Mouse (Mus musculus) ES-E14 (cell line): ENCODE results near the gene Hif1an.

ENCODE experiments used
- CHD2 ChIP-seq: IDR thresholded peaks from 2 replicates; pipeline ENCODE4 v1.6.1; 2014; ENCODE audit warnings: mild to moderate bottlenecking, low read depth, low read length, inconsistent platforms
- HCFC1 ChIP-seq: IDR thresholded peaks from 2 replicates; pipeline ENCODE4 v1.6.1; 2012; ENCODE audit warnings: low read length, inconsistent platforms, borderline replicate concordance; ENCODE audit not compliant: insufficient read depth
- MAFK ChIP-seq: IDR thresholded peaks from 2 replicates; pipeline ENCODE4 v1.6.1; 2014; ENCODE audit warnings: mild to moderate bottlenecking, low read depth, low read length, inconsistent platforms; ENCODE audit not compliant: insufficient read depth
- ZC3H11A ChIP-seq: IDR thresholded peaks from 2 replicates; pipeline ENCODE4 v1.6.1; 2012; ENCODE audit warnings: low read depth, mild to moderate bottlenecking, inconsistent platforms, low read length, borderline replicate concordance
- ZNF384 ChIP-seq: IDR thresholded peaks from 2 replicates; pipeline ENCODE4 v1.6.1; 2012; ENCODE audit warnings: low read depth, low read length, inconsistent platforms

DNA sequence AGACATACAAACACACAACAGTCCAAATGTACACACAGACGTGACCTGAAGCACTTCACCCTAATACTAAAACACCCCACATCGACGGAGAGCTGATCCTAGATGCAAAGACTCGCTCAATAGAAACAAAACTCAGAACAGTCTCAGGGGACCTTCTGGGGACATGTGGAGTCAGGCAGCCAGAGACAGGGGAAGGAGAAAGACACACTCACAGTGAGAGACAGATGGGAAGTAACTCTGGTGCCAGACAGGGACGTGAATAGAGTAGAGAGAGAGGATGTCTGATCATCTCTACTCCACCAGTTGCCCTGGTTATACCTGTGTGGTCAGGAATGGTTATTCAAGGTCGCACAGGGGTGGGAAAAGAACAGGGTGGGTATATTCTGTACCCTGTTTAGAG is 29.0 kb downstream of the Hif1an start:
- no peak for TF ChIP-seq CHD2
- no peak for TF ChIP-seq ZC3H11A
- TF ChIP-seq ZNF384 = no peak
- TF ChIP-seq HCFC1 = no peak
- no peak for TF ChIP-seq MAFK
